Mouse (Mus musculus) heart, postnatal 4 days (tissue): ENCODE data around the gene Pax4. TPM values are rescaled to one million over a fixed set of nuclear protein-coding genes. Genes with fewer than 3 reads are reported as not detected.

Experiments used
- DNase-seq: peaks from one replicate; pipeline ENCODE4 v3.0.0; 2021
- total RNA-seq, 2 experiments: library from RNA; stranded (reverse); gene quantifications; 2 replicates each; pipeline ENCODE4 v1.2.3; 2021

The Pax4 gene
- total RNA-seq, 2 experiments from 2014 or later = not detected

GRCm38 (mm10) chr6:28431538-28431855 lies 17.7 kb downstream of the Pax4 start:
- DNase-seq = no peak

GRCm38 (mm10) chr6:28430795-28431537 lies 18.2 kb downstream of the Pax4 start:
- DNase-seq = no peak

GRCm38 (mm10) chr6:28429870-28430269 lies 19.3 kb downstream of the Pax4 start:
- no peak for DNase-seq

GRCm38 (mm10) chr6:28428290-28428689 lies 20.9 kb downstream of the Pax4 start, which contains the start of gene Gcc1:
TSS of gene Gcc1 (minus strand) at chr6:28428390.
- DNase-seq = no peak

- DNase-seq = no peak
Measured at GRCm38 (mm10) chr6:28427096-28427839, 21.9 kb downstream of the Pax4 start, which contains the start of gene Fscn3. TSS of gene Fscn3 (plus strand) at chr6:28427789.

GRCm38 (mm10) chr6:28425019-28425418 lies 24.1 kb downstream of the Pax4 start:
- DNase-seq = no peak

GRCm38 (mm10) chr6:28423767-28424695 lies 25.1 kb downstream of the Pax4 start:
- DNase-seq = peak; percentile 59

- DNase-seq = peak; percentile 98
Measured at GRCm38 (mm10) chr6:28423313-28423712, 25.8 kb downstream of the Pax4 start, which contains the start of gene Arf5. TSS of gene Arf5 (plus strand) at chr6:28423560.

- no peak for DNase-seq
Measured at GRCm38 (mm10) chr6:28422651-28423290, 26.4 kb downstream of the Pax4 start.

- peak; percentile 96 for DNase-seq
Measured at GRCm38 (mm10) chr6:28421469-28422000, 27.6 kb downstream of the Pax4 start.

GRCm38 (mm10) chr6:28420865-28421264 lies 28.3 kb downstream of the Pax4 start:
- DNase-seq = no peak

GRCm38 (mm10) chr6:28420361-28420760 lies 28.8 kb downstream of the Pax4 start:
- no peak for DNase-seq

GRCm38 (mm10) chr6:28419673-28420072 lies 29.5 kb downstream of the Pax4 start:
- no peak for DNase-seq

GRCm38 (mm10) chr6:28418449-28418848 lies 30.7 kb downstream of the Pax4 start:
- DNase-seq = peak; percentile 93

- DNase-seq = peak; percentile 30
Measured at GRCm38 (mm10) chr6:28416981-28417380, 32.2 kb downstream of the Pax4 start.

GRCm38 (mm10) chr6:28411236-28411635 lies 37.9 kb downstream of the Pax4 start:
- DNase-seq = no peak

- peak; percentile 43 for DNase-seq
Measured at GRCm38 (mm10) chr6:28410053-28410452, 39.1 kb downstream of the Pax4 start.

GRCm38 (mm10) chr6:28399791-28400190 lies 49.4 kb downstream of the Pax4 start:
- no peak for DNase-seq

GRCm38 (mm10) chr6:28398726-28399125 lies 50.4 kb downstream of the Pax4 start:
- no peak for DNase-seq

- DNase-seq = no peak
Measured at GRCm38 (mm10) chr6:28397681-28398203, 51.4 kb downstream of the Pax4 start, which contains the start of gene Zfp800. TSS of gene Zfp800 (minus strand) at chr6:28398005.

GRCm38 (mm10) chr6:28396853-28397457 lies 52.2 kb downstream of the Pax4 start:
- DNase-seq = no peak
